Mouse (Mus musculus) cortical plate, adult 2 months (tissue): ENCODE results near the gene A4galt.

ENCODE experiments used
- CTCF ChIP-seq: fragments of 200-500 bp; IDR thresholded peaks from 2 replicates; pipeline ENCODE4 v1.5.1; 2011; ENCODE audit warnings: mild to moderate bottlenecking, control low read depth, low read length; ENCODE audit not compliant: insufficient read depth; ENCODE audit errors: extremely low read depth
- POLR2A ChIP-seq: fragments of 200-500 bp; IDR thresholded peaks from 2 replicates; pipeline ENCODE4 v1.6.1; 2011; ENCODE audit warnings: mild to moderate bottlenecking, low read length, control low read depth; ENCODE audit not compliant: insufficient read depth; ENCODE audit errors: extremely low read depth

GRCm38 (mm10) chr15:83284828-83285227 is 33.3 kb upstream of the A4galt start:
- TF ChIP-seq CTCF (no peak), POLR2A (no peak)
